Mouse (Mus musculus) heart, embryonic 13.5 days (tissue): ENCODE data around the gene Dnajc14. TPM values are rescaled to one million over a fixed set of nuclear protein-coding genes. Genes with fewer than 3 reads are reported as not detected.

Source experiments
- ATAC-seq: fragments of 200-750 bp; cut with Nextera tagmentation; 2 replicates; pipeline ENCODE4 v1.8.0; 2017; ENCODE audit warnings: moderate TSS enrichment; ENCODE audit not compliant: insufficient number of reproducible peaks, low FRiP score, low TSS enrichment; ENCODE audit errors: extremely low read depth
- H3K27ac ChIP-seq: fragments of 300-500 bp; sonication (generic); replicated peaks from 2 replicates; pipeline ENCODE4 v1.5.1; 2015; ENCODE audit warnings: moderate library complexity, mild to moderate bottlenecking, inconsistent platforms
- H3K27me3 ChIP-seq: fragments of 300-500 bp; sonication (generic); replicated peaks from 2 replicates; pipeline ENCODE4 v1.6.1; 2015; ENCODE audit warnings: mild to moderate bottlenecking, inconsistent platforms
- H3K36me3 ChIP-seq: fragments of 300-500 bp; sonication (generic); 2 replicates; pipeline ENCODE4 v1.6.1; 2015; ENCODE audit warnings: mild to moderate bottlenecking, inconsistent platforms
- H3K4me1 ChIP-seq: fragments of 300-500 bp; sonication (generic); 2 replicates; pipeline ENCODE4 v1.6.1; 2015; ENCODE audit warnings: inconsistent platforms
- H3K4me2 ChIP-seq: fragments of 300-500 bp; sonication (generic); 2 replicates; pipeline ENCODE4 v1.6.1; 2015; ENCODE audit warnings: inconsistent platforms, mild to moderate bottlenecking, moderate library complexity
- H3K4me3 ChIP-seq: fragments of 300-500 bp; sonication (generic); 2 replicates; pipeline ENCODE4 v1.5.1; 2015; ENCODE audit warnings: moderate library complexity, mild to moderate bottlenecking, inconsistent platforms
- H3K9ac ChIP-seq: fragments of 300-500 bp; sonication (generic); 2 replicates; pipeline ENCODE4 v1.6.1; 2015; ENCODE audit warnings: inconsistent platforms, mild to moderate bottlenecking, moderate library complexity
- H3K9me3 ChIP-seq: fragments of 300-500 bp; sonication (generic); 2 replicates; pipeline ENCODE4 v1.6.1; 2016; ENCODE audit warnings: inconsistent platforms
- WGBS: fragments of 180-500 bp; shearing (Covaris S2); methylation state at CpG from one replicate; pipeline ENCODE4 v1.1.7; 2015; ENCODE audit warnings: mixed read lengths; 5-methylcytosine and 5-hydroxymethylcytosine counted together
- polyA plus RNA-seq: library from polyadenylated mRNA; unstranded; fragments of >200 nt; fragmentation: Nextera tagmentation; extraction: Ambion mirVana; gene quantifications from 2 replicates; pipeline ENCODE4 v1.2.1, GENCODE M21; 2015

Gene Dnajc14
- polyA plus RNA-seq, result 35.3 and 38.8 TPM in 2 replicates

- WGBS, result under 1% methylated on average over 14 of the region's 14 CpGs
- Histone ChIP-seq H3K4me3 (peak within 1 kb of the TSS; percentile 77), H3K4me1 (peaks cover 47% of the 10 kb centered on the region), H3K4me2 (peak within 1 kb of the TSS; percentile 78), H3K27me3 (no peaks in the 10 kb centered on the region), H3K36me3 (peaks cover 60% of the 10 kb centered on the region), H3K9me3 (no peaks in the 10 kb centered on the region), H3K9ac (peak within 1 kb of the TSS; percentile 92), H3K27ac (peak within 1 kb of the TSS; percentile 97)
- no peak for ATAC-seq
Observed at GRCm38 (mm10) chr10:128803771-128804270, at the start of gene Dnajc14. Dnajc14 (plus strand) TSS chr10:128804062.

GRCm38 (mm10) chr10:128772895-128773294, 31.0 kb upstream of the Dnajc14 start:
- no peak overlapping the region for H3K27ac ChIP-seq
- H3K4me3 ChIP-seq, result no peak overlapping the region
- H3K4me1 ChIP-seq, result no peaks in the 10 kb centered on the region
- WGBS, result 68% methylated on average over 2 of the region's 2 CpGs
- H3K36me3 ChIP-seq, result peaks cover 7% of the 10 kb centered on the region
- H3K9ac ChIP-seq, result no peak overlapping the region
- no peaks in the 10 kb centered on the region for H3K27me3 ChIP-seq
- 0 out of 2 replicates have a peak, but pooled peaks cover 3% of the 10 kb centered on the region for H3K9me3 ChIP-seq
- H3K4me2 ChIP-seq, result no peak overlapping the region
- ATAC-seq, result no peak

DNA sequence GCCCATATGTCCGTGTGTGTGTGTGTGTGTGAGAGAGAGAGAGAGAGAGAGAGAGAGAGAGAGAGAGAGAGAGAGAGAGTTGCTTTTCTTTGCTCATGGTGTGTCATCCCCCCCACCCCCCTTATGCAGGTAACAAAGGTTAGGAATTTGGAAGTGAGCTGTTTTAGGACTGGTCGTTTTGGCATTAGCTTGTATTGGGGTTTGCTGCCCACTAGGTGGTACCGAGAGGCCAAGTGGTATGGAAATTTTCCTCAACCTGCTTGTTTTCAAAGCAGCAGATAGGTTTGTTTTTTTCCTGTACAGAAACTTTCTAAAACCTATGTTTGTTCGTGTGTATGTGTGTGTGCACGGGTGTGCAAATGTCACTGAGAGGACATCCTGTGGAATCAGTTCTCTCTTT, 30.2 kb upstream of the Dnajc14 start:
- H3K4me1 ChIP-seq, result peaks cover 5% of the 10 kb centered on the region; the same call in 1 of the 2 replicates
- 0 out of 2 replicates have a peak, but pooled peaks cover 3% of the 10 kb centered on the region for H3K9me3 ChIP-seq
- no peak overlapping the region for H3K27ac ChIP-seq
- H3K36me3 ChIP-seq, result peaks cover 2% of the 10 kb centered on the region; the same call in 1 of the 2 replicates
- ATAC-seq, result no peak
- no peak overlapping the region for H3K4me2 ChIP-seq
- no peak overlapping the region for H3K9ac ChIP-seq
- WGBS, result 20% methylated on average over 5 of the region's 5 CpGs
- no peaks in the 10 kb centered on the region for H3K27me3 ChIP-seq
- H3K4me3 ChIP-seq, result no peak overlapping the region

DNA sequence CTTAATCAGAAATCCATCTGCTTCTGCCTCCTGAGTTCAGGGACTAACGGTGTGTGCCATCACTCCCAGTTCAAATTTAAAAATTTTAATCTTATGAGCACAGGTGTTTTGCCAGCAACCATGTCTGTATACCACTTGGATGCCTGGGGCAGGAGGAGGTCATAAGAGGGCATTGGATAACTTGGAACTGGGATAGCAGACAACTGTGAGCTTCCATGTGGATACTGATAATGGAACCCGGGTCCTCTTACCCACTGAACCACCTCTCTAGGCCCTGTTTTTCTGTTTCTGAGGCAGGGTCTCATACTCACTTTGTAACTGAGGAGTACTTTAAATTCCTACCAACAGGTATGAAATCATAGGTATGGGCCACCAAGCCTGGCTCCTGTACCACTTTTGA, 25.4 kb upstream of the Dnajc14 start:
- WGBS, result 78% methylated on average over 2 of the region's 2 CpGs
- no peak overlapping the region for H3K4me2 ChIP-seq
- peak overlapping the region; percentile 93 for H3K27ac ChIP-seq
- no peak overlapping the region for H3K9ac ChIP-seq
- H3K27me3 ChIP-seq, result no peaks in the 10 kb centered on the region
- ATAC-seq, result no peak
- no peaks in the 10 kb centered on the region for H3K36me3 ChIP-seq
- peaks cover 21% of the 10 kb centered on the region for H3K4me1 ChIP-seq
- no peak overlapping the region for H3K4me3 ChIP-seq
- 0 out of 2 replicates have a peak, but pooled peaks cover 4% of the 10 kb centered on the region for H3K9me3 ChIP-seq

DNA sequence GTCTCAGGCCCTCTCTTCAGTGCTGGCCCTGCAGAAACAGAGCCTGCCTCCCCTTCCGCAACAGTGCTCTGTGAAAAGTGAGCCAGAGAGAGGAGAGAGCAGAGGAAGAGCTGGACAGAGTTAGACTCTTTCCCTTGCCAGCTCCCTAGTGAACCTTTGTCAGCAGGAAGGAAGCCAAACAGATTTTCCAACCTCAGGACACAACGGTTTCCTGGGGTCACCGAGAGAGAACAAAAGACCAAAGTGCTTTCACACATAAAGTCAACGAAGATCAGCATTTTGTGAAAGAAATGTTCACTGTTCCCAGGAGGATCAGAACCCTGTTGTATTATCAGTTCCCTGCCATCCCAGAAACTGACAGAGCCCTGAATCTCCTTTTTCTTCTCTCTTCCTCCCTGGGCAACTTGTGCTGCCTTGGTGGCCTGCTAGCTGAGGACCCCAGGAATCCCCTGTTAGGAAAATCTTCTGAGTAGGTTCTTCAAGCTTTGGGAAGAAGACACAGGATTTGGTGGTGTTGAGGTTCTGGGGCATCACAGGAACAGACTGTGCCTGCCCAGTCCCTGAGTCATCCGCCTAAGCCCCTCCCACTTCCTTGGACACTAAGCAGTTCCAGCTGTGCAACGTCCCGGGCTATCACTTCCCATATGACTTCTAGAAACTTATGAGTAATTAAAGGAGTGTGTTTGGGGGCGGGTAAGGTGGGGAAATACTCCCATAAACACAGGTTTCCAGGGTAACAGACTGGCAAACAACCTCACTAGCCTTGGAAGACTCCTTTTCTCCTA, 24.7 kb upstream of the Dnajc14 start:
- no peak overlapping the region for H3K4me3 ChIP-seq
- no peaks in the 10 kb centered on the region for H3K27me3 ChIP-seq
- H3K4me2 ChIP-seq, result peak overlapping the region; percentile 34; the same call in 1 of the 2 replicates
- peak overlapping the region; percentile 33; the same call in 1 of the 2 replicates for H3K9ac ChIP-seq
- 26% methylated on average over 8 of the region's 8 CpGs for WGBS
- peak; percentile 73 for ATAC-seq
- H3K9me3 ChIP-seq, result peaks cover 11% of the 10 kb centered on the region
- peak overlapping the region; percentile 93 for H3K27ac ChIP-seq
- peaks cover 21% of the 10 kb centered on the region for H3K4me1 ChIP-seq
- H3K36me3 ChIP-seq, result no peaks in the 10 kb centered on the region

- Histone ChIP-seq H3K9ac (no peak overlapping the region), H3K4me1 (peaks cover 21% of the 10 kb centered on the region), H3K36me3 (no peaks in the 10 kb centered on the region), H3K4me2 (no peak overlapping the region), H3K27me3 (no peaks in the 10 kb centered on the region), H3K4me3 (no peak overlapping the region), H3K27ac (no peak overlapping the region), H3K9me3 (peaks cover 16% of the 10 kb centered on the region)
- WGBS, result 81% methylated on average over 1 of the region's 1 CpGs
- no peak for ATAC-seq
Observed at GRCm38 (mm10) chr10:128780200-128780599, 23.7 kb upstream of the Dnajc14 start.

DNA sequence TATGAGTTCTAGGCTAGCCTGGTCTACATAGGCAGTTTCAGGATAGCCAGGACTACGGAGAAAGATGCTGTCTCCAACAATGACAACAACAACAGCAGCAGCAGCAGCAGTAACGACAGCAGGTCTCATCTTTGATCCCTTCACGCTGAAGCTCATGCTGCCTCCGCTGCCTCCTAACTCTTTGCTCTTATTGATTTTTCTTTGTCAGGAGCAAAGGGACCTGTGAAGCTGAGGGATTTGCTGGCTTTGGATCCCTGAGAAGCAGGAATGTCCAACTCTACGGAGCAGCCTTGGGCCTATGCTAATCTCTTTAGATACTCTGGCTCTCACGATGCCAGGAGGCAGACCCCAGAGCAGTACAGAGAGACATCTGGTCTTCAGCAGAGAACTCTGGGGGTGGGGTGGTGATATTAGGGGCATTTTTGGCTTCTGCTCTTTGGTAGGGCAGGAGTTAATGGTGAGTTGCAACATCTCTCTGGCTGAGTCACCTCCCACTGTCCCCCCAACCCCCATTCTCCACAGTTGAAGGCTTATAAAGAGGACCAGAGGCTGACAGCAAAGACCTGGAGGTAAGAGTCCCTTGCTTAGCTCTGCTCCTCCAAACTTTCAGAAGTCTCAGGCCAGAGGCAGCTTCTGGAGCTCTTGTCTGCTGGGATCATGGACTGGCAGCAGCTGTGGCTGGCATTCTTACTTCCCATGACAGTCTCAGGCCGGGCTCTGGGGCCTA, 13.3 kb upstream of the Dnajc14 start, which contains the start of gene Mmp19:
TSS of gene Mmp19 (plus strand) at position 513 of the 727 bp plus-strand sequence.
- Histone ChIP-seq H3K36me3 (no peaks in the 10 kb centered on the region), H3K4me2 (peak within 1 kb of the TSS; percentile 40), H3K27ac (no peak within 1 kb of the TSS), H3K9me3 (no peaks in the 10 kb centered on the region), H3K4me1 (peaks cover 8% of the 10 kb centered on the region), H3K27me3 (no peaks in the 10 kb centered on the region), H3K9ac (peak within 1 kb of the TSS; percentile 61), H3K4me3 (peak within 1 kb of the TSS; percentile 8; the same call in 1 of the 2 replicates)
- 58% methylated on average over 7 of the region's 7 CpGs for WGBS
- ATAC-seq, result no peak

DNA sequence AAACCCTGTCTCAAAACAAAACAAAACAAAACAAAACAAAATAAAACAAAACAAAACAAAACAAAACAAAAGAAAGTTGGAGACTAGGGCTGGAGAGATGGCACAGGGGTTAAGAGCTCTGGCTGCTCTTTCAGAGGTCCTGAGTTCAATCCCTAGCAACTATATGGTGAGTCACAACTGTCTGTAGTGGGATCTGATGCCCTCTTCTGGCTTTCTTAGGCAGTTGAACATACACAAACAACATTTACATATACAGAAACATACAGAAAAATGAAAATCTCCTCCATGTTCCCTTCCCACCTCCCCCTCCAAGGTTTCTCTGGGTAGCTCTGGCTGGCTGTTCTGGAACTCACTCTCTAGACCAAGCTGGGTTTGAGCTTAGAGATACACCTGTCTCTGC, 11.8 kb upstream of the Dnajc14 start:
- no peak overlapping the region for H3K4me2 ChIP-seq
- no peak overlapping the region for H3K4me3 ChIP-seq
- no peaks in the 10 kb centered on the region for H3K36me3 ChIP-seq
- H3K27ac ChIP-seq, result no peak overlapping the region
- no peak for ATAC-seq
- no peaks in the 10 kb centered on the region for H3K9me3 ChIP-seq
- H3K9ac ChIP-seq, result no peak overlapping the region
- H3K27me3 ChIP-seq, result no peaks in the 10 kb centered on the region
- peaks cover 14% of the 10 kb centered on the region for H3K4me1 ChIP-seq

DNA sequence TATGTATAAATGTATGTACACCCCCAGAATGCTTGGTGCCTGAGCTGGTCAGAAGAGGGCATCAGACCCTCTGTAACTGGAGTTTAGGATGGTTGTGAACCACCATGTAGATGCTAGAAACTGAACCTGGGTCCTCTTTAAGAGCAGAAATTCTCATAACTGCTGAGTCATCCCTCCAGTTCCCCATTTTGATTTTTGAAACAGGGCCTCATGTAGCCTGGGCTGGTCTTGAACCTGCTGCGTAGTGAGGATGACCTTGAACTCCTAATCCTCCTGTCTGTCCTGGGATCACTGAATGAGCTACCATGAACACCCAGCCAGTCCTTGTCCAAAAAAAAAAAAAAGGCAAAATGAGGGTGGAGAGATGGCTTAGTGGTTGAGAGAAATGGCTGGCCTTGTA, 10.6 kb upstream of the Dnajc14 start:
- 91% methylated on average over 1 of the region's 1 CpGs for WGBS
- peaks cover 14% of the 10 kb centered on the region for H3K4me1 ChIP-seq
- H3K9ac ChIP-seq, result no peak overlapping the region
- no peak overlapping the region for H3K4me3 ChIP-seq
- H3K27ac ChIP-seq, result no peak overlapping the region
- H3K4me2 ChIP-seq, result no peak overlapping the region
- H3K27me3 ChIP-seq, result no peaks in the 10 kb centered on the region
- H3K9me3 ChIP-seq, result no peaks in the 10 kb centered on the region
- H3K36me3 ChIP-seq, result peaks cover 9% of the 10 kb centered on the region
- no peak for ATAC-seq

- H3K27me3 ChIP-seq, result no peaks in the 10 kb centered on the region
- WGBS, result 72% methylated on average over 5 of the region's 5 CpGs
- H3K4me2 ChIP-seq, result no peak overlapping the region
- no peak overlapping the region for H3K4me3 ChIP-seq
- H3K9me3 ChIP-seq, result no peaks in the 10 kb centered on the region
- no peak for ATAC-seq
- H3K4me1 ChIP-seq, result peaks cover 14% of the 10 kb centered on the region
- no peak overlapping the region for H3K9ac ChIP-seq
- peaks cover 20% of the 10 kb centered on the region for H3K36me3 ChIP-seq
- H3K27ac ChIP-seq, result no peak overlapping the region
Observed at GRCm38 (mm10) chr10:128794391-128794790, 9.5 kb upstream of the Dnajc14 start.

DNA sequence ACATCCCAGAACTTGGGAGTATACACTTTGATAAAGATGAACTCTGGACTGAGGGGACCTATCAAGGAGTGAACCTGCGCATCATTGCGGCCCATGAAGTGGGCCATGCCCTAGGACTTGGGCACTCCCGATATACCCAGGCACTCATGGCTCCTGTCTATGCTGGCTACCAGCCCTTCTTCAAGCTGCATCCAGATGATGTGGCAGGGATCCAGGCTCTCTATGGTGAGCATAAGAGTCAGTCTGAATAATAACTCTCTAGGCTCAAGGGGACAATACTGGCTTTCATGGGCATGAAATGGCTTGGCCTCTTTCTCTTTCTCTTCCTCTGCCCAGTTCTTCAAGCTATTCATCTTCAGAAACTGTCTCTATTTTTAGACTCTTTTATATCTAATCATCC, 8.3 kb upstream of the Dnajc14 start:
- Histone ChIP-seq H3K9me3 (no peaks in the 10 kb centered on the region), H3K4me1 (peaks cover 14% of the 10 kb centered on the region), H3K9ac (no peak overlapping the region), H3K27me3 (no peaks in the 10 kb centered on the region), H3K36me3 (peaks cover 32% of the 10 kb centered on the region), H3K27ac (no peak overlapping the region), H3K4me3 (no peak overlapping the region), H3K4me2 (no peak overlapping the region)
- ATAC-seq, result no peak
- WGBS, result 90% methylated on average over 3 of the region's 3 CpGs
